Mouse (Mus musculus) lung, adult 18-20 months (tissue): ENCODE measurements around the gene Slc43a2.

ENCODE experiments used
- DNase-seq, 2 experiments: peaks; one replicate each; pipeline ENCODE4 v3.0.0; 2022; ENCODE audit warnings: mixed read lengths in 2 of 2

Gene Slc43a2

GRCm38 (mm10) chr11:75530325-75530724 is 1.2 kb upstream of the Slc43a2 start:
- peak; percentile 92 to 96 for DNase-seq

GRCm38 (mm10) chr11:75530845-75531373 is 585 bp upstream of the Slc43a2 start:
- DNase-seq = no peak

GRCm38 (mm10) chr11:75532340-75533277 is 1.1 kb downstream of the Slc43a2 start:
- no peak for DNase-seq

GRCm38 (mm10) chr11:75533314-75534015 is 2.0 kb downstream of the Slc43a2 start:
- DNase-seq = no peak

- DNase-seq = no peak
Observed at GRCm38 (mm10) chr11:75534286-75535033, 3.0 kb downstream of the Slc43a2 start.

- no peak for DNase-seq
Observed at GRCm38 (mm10) chr11:75535106-75535795, 3.8 kb downstream of the Slc43a2 start.

GRCm38 (mm10) chr11:75536255-75537024 is 4.9 kb downstream of the Slc43a2 start:
- DNase-seq = no peak

- no peak for DNase-seq
Observed at GRCm38 (mm10) chr11:75537025-75537414, 5.5 kb downstream of the Slc43a2 start.

GRCm38 (mm10) chr11:75537491-75538183 is 6.1 kb downstream of the Slc43a2 start:
- no peak for DNase-seq

GRCm38 (mm10) chr11:75538184-75538969 is 6.9 kb downstream of the Slc43a2 start:
- DNase-seq = peak; percentile 56 to 67

GRCm38 (mm10) chr11:75538970-75539299 is 7.4 kb downstream of the Slc43a2 start:
- DNase-seq = no peak

- DNase-seq = no peak
Observed at GRCm38 (mm10) chr11:75540209-75540608, 8.7 kb downstream of the Slc43a2 start.

GRCm38 (mm10) chr11:75540710-75541581 is 9.5 kb downstream of the Slc43a2 start:
- peak in 1 of 2 experiments; percentile 50 for DNase-seq

GRCm38 (mm10) chr11:75544713-75545112 is 13.2 kb downstream of the Slc43a2 start:
- DNase-seq = no peak

GRCm38 (mm10) chr11:75546057-75546456 is 14.6 kb downstream of the Slc43a2 start:
- DNase-seq = no peak

GRCm38 (mm10) chr11:75549658-75550111 is 18.2 kb downstream of the Slc43a2 start:
- peak; percentile 78 to 89 for DNase-seq

- peak; percentile 77 to 87 for DNase-seq
Observed at GRCm38 (mm10) chr11:75550200-75550946, 18.9 kb downstream of the Slc43a2 start.

- DNase-seq = no peak
Observed at GRCm38 (mm10) chr11:75551321-75551720, 19.8 kb downstream of the Slc43a2 start.
